Mouse (Mus musculus) neural tube, embryonic 11.5 days (tissue): Measurements from ENCODE around the gene Clybl. TPM values are rescaled to one million over a fixed set of nuclear protein-coding genes. Genes with fewer than 3 reads are reported as not detected.

Experiments
- ATAC-seq: fragments of 200-750 bp; cut with Nextera tagmentation; 2 replicates; pipeline ENCODE4 v1.8.0; 2017; ENCODE audit warnings: moderate number of reproducible peaks, mild to moderate bottlenecking, moderate TSS enrichment, moderate library complexity; ENCODE audit not compliant: insufficient read depth, low FRiP score, low TSS enrichment
- DNase-seq: peaks from one replicate; pipeline ENCODE4 v3.0.0-alpha.2; 2015; ENCODE audit warnings: low spot score
- H3K27ac ChIP-seq: fragments of 300-500 bp; sonication (generic); 2 replicates; pipeline ENCODE4 v1.5.1; 2014; ENCODE audit warnings: low read depth, mild to moderate bottlenecking, low read length
- H3K27me3 ChIP-seq: fragments of 300-500 bp; sonication (generic); 2 replicates; pipeline ENCODE4 v1.6.1; 2014; ENCODE audit warnings: mild to moderate bottlenecking, low read length, mixed read lengths; ENCODE audit not compliant: control insufficient read depth, insufficient read depth
- H3K36me3 ChIP-seq: fragments of 300-500 bp; sonication (generic); 2 replicates; pipeline ENCODE4 v1.6.1; 2014; ENCODE audit warnings: mild to moderate bottlenecking, low read length, moderate library complexity, mixed read lengths; ENCODE audit not compliant: control insufficient read depth, insufficient read depth
- H3K4me1 ChIP-seq: fragments of 300-500 bp; sonication (generic); 2 replicates; pipeline ENCODE4 v1.6.1; 2014; ENCODE audit warnings: low read length, mixed read lengths; ENCODE audit not compliant: control insufficient read depth, insufficient read depth
- H3K4me2 ChIP-seq: fragments of 300-500 bp; sonication (generic); 2 replicates; pipeline ENCODE4 v1.6.1; 2014; ENCODE audit warnings: low read depth, mild to moderate bottlenecking, moderate library complexity
- H3K4me3 ChIP-seq: fragments of 300-500 bp; sonication (generic); 2 replicates; pipeline ENCODE4 v1.5.1; 2014; ENCODE audit warnings: low read depth, low read length
- H3K9ac ChIP-seq: fragments of 300-500 bp; sonication (generic); 2 replicates; pipeline ENCODE4 v1.6.1; 2014; ENCODE audit warnings: mild to moderate bottlenecking, low read length
- H3K9me3 ChIP-seq: fragments of 300-500 bp; sonication (generic); 2 replicates; pipeline ENCODE4 v1.6.1; 2016; ENCODE audit warnings: low read length; ENCODE audit not compliant: control insufficient read depth
- WGBS: fragments of 180-500 bp; shearing (Covaris S2); extraction: QIAGEN DNeasy Blood & Tissue Kit; methylation state at CpG from one replicate; pipeline ENCODE4 v1.1.7; 2014; 5-methylcytosine and 5-hydroxymethylcytosine counted together
- polyA plus RNA-seq: library from polyadenylated mRNA; unstranded; fragments of >200 nt; fragmentation: Nextera tagmentation; extraction: Ambion mirVana; gene quantifications from 2 replicates; pipeline ENCODE4 v1.2.1, GENCODE M21; 2014

The Clybl gene
- polyA plus RNA-seq, 1 experiment from 2014 or later: 19.2 TPM

GRCm38 (mm10) chr14:122296399-122296798 lies 114.9 kb downstream of the Clybl start:
- no peaks in the 10 kb centered on the region for H3K36me3 ChIP-seq
- no peaks in the 10 kb centered on the region for H3K9me3 ChIP-seq
- no peak overlapping the region for H3K4me2 ChIP-seq
- H3K4me1 ChIP-seq: no peaks in the 10 kb centered on the region
- 48% methylated on average over 4 of the region's 4 CpGs for WGBS
- DNase-seq (no peak), ATAC-seq (no peak)
- no peak overlapping the region for H3K4me3 ChIP-seq
- H3K27ac ChIP-seq: no peak overlapping the region
- no peaks in the 10 kb centered on the region for H3K27me3 ChIP-seq
- H3K9ac ChIP-seq: no peak overlapping the region

GRCm38 (mm10) chr14:122296864-122297263 lies 115.4 kb downstream of the Clybl start:
- Histone ChIP-seq H3K36me3 (no peaks in the 10 kb centered on the region), H3K9ac (no peak overlapping the region), H3K27me3 (no peaks in the 10 kb centered on the region), H3K27ac (no peak overlapping the region), H3K9me3 (no peaks in the 10 kb centered on the region), H3K4me1 (no peaks in the 10 kb centered on the region), H3K4me2 (no peak overlapping the region), H3K4me3 (no peak overlapping the region)
- ATAC-seq (no peak), DNase-seq (no peak)
- 53% methylated on average over 2 of the region's 2 CpGs for WGBS

- no peak for DNase-seq
- WGBS: 52% methylated on average over 11 of the region's 11 CpGs
- no peak for ATAC-seq
These were observed 116.0 kb downstream of the Clybl start for GRCm38 (mm10) chr14:122297386-122298109.

GRCm38 (mm10) chr14:122300261-122300660 lies 118.8 kb downstream of the Clybl start:
- no peaks in the 10 kb centered on the region; the same call in 1 of the 2 replicates for H3K4me1 ChIP-seq
- H3K4me3 ChIP-seq: no peak overlapping the region
- no peak overlapping the region for H3K27ac ChIP-seq
- WGBS: 88% methylated on average over 11 of the region's 11 CpGs
- H3K9ac ChIP-seq: no peak overlapping the region
- no peak overlapping the region for H3K4me2 ChIP-seq
- no peaks in the 10 kb centered on the region for H3K9me3 ChIP-seq
- no peaks in the 10 kb centered on the region for H3K36me3 ChIP-seq
- ATAC-seq (no peak), DNase-seq (no peak)
- no peaks in the 10 kb centered on the region for H3K27me3 ChIP-seq

More at GRCm38 (mm10) chr14:122297386-122298109, 116.0 kb downstream of the Clybl start:
- Histone ChIP-seq H3K27ac (no peak overlapping the region), H3K4me1 (no peaks in the 10 kb centered on the region), H3K9ac (no peak overlapping the region), H3K9me3 (no peaks in the 10 kb centered on the region), H3K4me3 (no peak overlapping the region), H3K36me3 (no peaks in the 10 kb centered on the region), H3K4me2 (no peak overlapping the region), H3K27me3 (no peaks in the 10 kb centered on the region)

GRCm38 (mm10) chr14:122303821-122304220 lies 122.3 kb downstream of the Clybl start:
- 53% methylated on average over 1 of the region's 1 CpGs for WGBS
- DNase-seq (no peak), ATAC-seq (no peak)
- Histone ChIP-seq H3K4me1 (no peaks in the 10 kb centered on the region; the same call in 1 of the 2 replicates), H3K4me2 (no peak overlapping the region), H3K27me3 (no peaks in the 10 kb centered on the region), H3K27ac (no peak overlapping the region), H3K9ac (no peak overlapping the region), H3K4me3 (no peak overlapping the region), H3K9me3 (no peaks in the 10 kb centered on the region), H3K36me3 (no peaks in the 10 kb centered on the region)

GRCm38 (mm10) chr14:122305132-122305531 lies 123.6 kb downstream of the Clybl start:
- Histone ChIP-seq H3K27me3 (no peaks in the 10 kb centered on the region), H3K9ac (no peak overlapping the region), H3K9me3 (no peaks in the 10 kb centered on the region), H3K27ac (no peak overlapping the region), H3K4me1 (no peaks in the 10 kb centered on the region; the same call in 1 of the 2 replicates), H3K4me3 (no peak overlapping the region), H3K36me3 (no peaks in the 10 kb centered on the region), H3K4me2 (no peak overlapping the region)
- DNase-seq (no peak), ATAC-seq (no peak)
- 58% methylated on average over 8 of the region's 8 CpGs for WGBS

- ATAC-seq: no peak
- 95% methylated on average over 6 of the region's 6 CpGs for WGBS
- DNase-seq: no peak
- H3K4me1 ChIP-seq: no peaks in the 10 kb centered on the region
- H3K9ac ChIP-seq: no peak overlapping the region
- H3K27me3 ChIP-seq: no peaks in the 10 kb centered on the region
- no peak overlapping the region for H3K4me3 ChIP-seq
- H3K27ac ChIP-seq: no peak overlapping the region
- H3K4me2 ChIP-seq: no peak overlapping the region
- no peaks in the 10 kb centered on the region for H3K36me3 ChIP-seq
- H3K9me3 ChIP-seq: no peaks in the 10 kb centered on the region
These were observed 130.9 kb downstream of the Clybl start for GRCm38 (mm10) chr14:122312415-122312814.

GRCm38 (mm10) chr14:122313328-122313727 lies 131.8 kb downstream of the Clybl start:
- Histone ChIP-seq H3K4me2 (no peak overlapping the region), H3K36me3 (no peaks in the 10 kb centered on the region), H3K27ac (no peak overlapping the region), H3K27me3 (no peaks in the 10 kb centered on the region), H3K9ac (no peak overlapping the region), H3K4me3 (no peak overlapping the region), H3K9me3 (no peaks in the 10 kb centered on the region), H3K4me1 (no peaks in the 10 kb centered on the region)
- ATAC-seq (no peak), DNase-seq (no peak)
- WGBS: 95% methylated on average over 4 of the region's 4 CpGs

GRCm38 (mm10) chr14:122315743-122316142 lies 134.2 kb downstream of the Clybl start:
- WGBS: 94% methylated on average over 12 of the region's 12 CpGs
- no peak overlapping the region for H3K4me2 ChIP-seq
- DNase-seq (no peak), ATAC-seq (no peak)
- no peaks in the 10 kb centered on the region for H3K4me1 ChIP-seq
- H3K36me3 ChIP-seq: no peaks in the 10 kb centered on the region
- H3K9me3 ChIP-seq: no peaks in the 10 kb centered on the region
- no peak overlapping the region for H3K9ac ChIP-seq
- no peaks in the 10 kb centered on the region for H3K27me3 ChIP-seq
- H3K4me3 ChIP-seq: no peak overlapping the region
- H3K27ac ChIP-seq: no peak overlapping the region
